Mouse (Mus musculus) intestine, postnatal 0 days (tissue): Measurements from ENCODE around the gene Gm15056. TPM values are rescaled to one million over a fixed set of nuclear protein-coding genes. Genes with fewer than 3 reads are reported as not detected.

Experiments used
- ATAC-seq: fragments of 200-750 bp; cut with Nextera tagmentation; 2 replicates; pipeline ENCODE4 v1.8.0; 2017; ENCODE audit warnings: mild to moderate bottlenecking, moderate TSS enrichment, moderate library complexity
- H3K27ac ChIP-seq: fragments of 300-500 bp; sonication (generic); 2 replicates; pipeline ENCODE4 v1.5.1; 2014; ENCODE audit warnings: mild to moderate bottlenecking, low read depth, low read length, moderate library complexity
- H3K27me3 ChIP-seq: fragments of 300-500 bp; sonication (generic); replicated peaks from 2 replicates; pipeline ENCODE4 v1.6.1; 2014; ENCODE audit warnings: low read length, mixed read lengths; ENCODE audit not compliant: control insufficient read depth, insufficient read depth
- H3K36me3 ChIP-seq: fragments of 300-500 bp; sonication (generic); 2 replicates; pipeline ENCODE4 v1.6.1; 2014; ENCODE audit warnings: mild to moderate bottlenecking, moderate library complexity; ENCODE audit not compliant: control insufficient read depth, insufficient read depth
- H3K4me1 ChIP-seq: fragments of 300-500 bp; sonication (generic); replicated peaks from 2 replicates; pipeline ENCODE4 v1.6.1; 2014; ENCODE audit warnings: antibody characterized with exemption, low read length, mixed read lengths; ENCODE audit not compliant: control insufficient read depth, insufficient read depth
- H3K4me2 ChIP-seq: fragments of 300-500 bp; sonication (generic); replicated peaks from 2 replicates; pipeline ENCODE4 v1.6.1; 2014; ENCODE audit warnings: low read depth, mild to moderate bottlenecking, moderate library complexity
- H3K4me3 ChIP-seq: fragments of 300-500 bp; sonication (generic); 2 replicates; pipeline ENCODE4 v1.5.1; 2014; ENCODE audit warnings: low read depth, low read length
- H3K9ac ChIP-seq: fragments of 300-500 bp; sonication (generic); 2 replicates; pipeline ENCODE4 v1.6.1; 2014; ENCODE audit warnings: mild to moderate bottlenecking, low read depth, low read length
- H3K9me3 ChIP-seq: fragments of 300-500 bp; sonication (generic); 2 replicates; pipeline ENCODE4 v1.6.1; 2016; ENCODE audit warnings: mixed run types; ENCODE audit not compliant: control insufficient read depth
- CTCF ChIP-seq: sonication (generic); IDR thresholded peaks from 2 replicates; pipeline ENCODE4 v1.5.1; 2016; ENCODE audit warnings: low read depth, mild to moderate bottlenecking, control low read depth, antibody characterized with exemption, moderate library complexity
- WGBS: fragments of 180-500 bp; shearing (Covaris S2); extraction: QIAGEN DNeasy Blood & Tissue Kit; methylation state at CpG from one replicate; pipeline ENCODE4 v1.1.7; 2014; 5-methylcytosine and 5-hydroxymethylcytosine counted together
- polyA plus RNA-seq: library from polyadenylated mRNA; unstranded; fragments of >200 nt; fragmentation: Nextera tagmentation; extraction: Ambion mirVana; gene quantifications from 2 replicates; pipeline ENCODE4 v1.2.1, GENCODE M21; 2015

Gene Gm15056
- polyA plus RNA-seq, 1 experiment from 2014 or later = not detected

DNA sequence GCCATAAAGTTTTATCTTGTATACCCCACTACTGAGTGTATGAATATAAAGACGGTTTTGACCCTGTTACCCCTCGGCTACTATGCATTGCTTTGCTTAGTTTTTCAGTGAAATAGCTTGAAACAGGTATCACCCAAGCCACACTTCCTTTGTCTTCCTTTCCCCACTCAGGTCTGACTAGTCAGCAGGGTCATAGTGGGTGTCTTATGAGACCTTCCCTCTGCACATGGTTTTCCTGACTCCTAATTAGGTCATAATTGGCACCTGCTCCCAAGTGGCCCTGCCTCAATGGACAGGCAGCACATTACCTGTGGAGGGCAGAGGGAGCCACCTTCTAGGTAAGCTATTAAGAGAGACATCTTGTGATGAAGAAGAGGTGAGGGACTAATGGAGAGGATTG lies 10.1 kb downstream of the Gm15056 start, which contains the start of gene Defb33:
Defb33 (plus strand) TSS at position 301 of the 400 bp plus-strand sequence.
- Histone ChIP-seq H3K36me3 (no peaks in the 10 kb centered on the region), H3K4me3 (no peak within 1 kb of the TSS), H3K27me3 (no peaks in the 10 kb centered on the region), H3K9ac (no peak within 1 kb of the TSS), H3K27ac (no peak within 1 kb of the TSS), H3K4me2 (no peak within 1 kb of the TSS), H3K9me3 (no peaks in the 10 kb centered on the region), H3K4me1 (no peaks in the 10 kb centered on the region)
- ATAC-seq = no peak
- no peak for TF ChIP-seq CTCF
- 76% methylated on average over 2 of the region's 2 CpGs for WGBS

GRCm38 (mm10) chr8:20874608-20875007 lies 27.8 kb downstream of the Gm15056 start:
- Histone ChIP-seq H3K9me3 (no peaks in the 10 kb centered on the region), H3K9ac (no peak overlapping the region), H3K4me1 (no peaks in the 10 kb centered on the region), H3K4me2 (no peak overlapping the region), H3K27me3 (no peaks in the 10 kb centered on the region), H3K27ac (no peak overlapping the region), H3K36me3 (no peaks in the 10 kb centered on the region), H3K4me3 (no peak overlapping the region)
- 35% methylated on average over 6 of the region's 6 CpGs for WGBS
- ATAC-seq = no peak
- TF ChIP-seq CTCF = no peak

Other genes with a start within 250 kb of the Gm15056 start
- gene Defb33, start 10.0 kb downstream of the Gm15056 start, polyA plus RNA-seq = not detected in 2 replicates
- not detected in 2 replicates for gene Gm6040, start 19.4 kb upstream of the Gm15056 start, polyA plus RNA-seq
- not detected in 2 replicates for gene AY761185, start 42.1 kb upstream of the Gm15056 start, polyA plus RNA-seq
- not detected in 2 replicates for gene Defa21, start 122.9 kb upstream of the Gm15056 start, polyA plus RNA-seq
- not detected in 2 replicates for gene Defa23, start 152.4 kb upstream of the Gm15056 start, polyA plus RNA-seq
- gene Defa35, start 162.4 kb upstream of the Gm15056 start, polyA plus RNA-seq = not detected in 2 replicates
- gene Defa25, start 181.8 kb upstream of the Gm15056 start, polyA plus RNA-seq = not detected in 2 replicates
- not detected in 2 replicates for gene Gm14851, start 193.4 kb upstream of the Gm15056 start, polyA plus RNA-seq
- 0.92 and 2.0 TPM in 2 replicates for gene Defa30, start 232.0 kb upstream of the Gm15056 start, polyA plus RNA-seq